Mouse (Mus musculus) liver, adult 2 months (tissue): ENCODE measurements around the gene Dmrta2.

Experiments used
- CTCF ChIP-seq: fragments of 200-500 bp; IDR thresholded peaks from 2 replicates; pipeline ENCODE4 v1.5.1; 2011; ENCODE audit warnings: low read depth, low read length, control low read depth
- POLR2A ChIP-seq: fragments of 200-500 bp; IDR thresholded peaks from 2 replicates; pipeline ENCODE4 v1.6.1; 2011; ENCODE audit warnings: low read length, control low read depth; ENCODE audit not compliant: insufficient read depth; ENCODE audit errors: extremely low read depth

- no peak for TF ChIP-seq CTCF
- TF ChIP-seq POLR2A: no peak
Measured at GRCm38 (mm10) chr4:109960201-109960935, 17.5 kb upstream of the Dmrta2 start.
